Mouse (Mus musculus) kidney, embryonic 14.5 days (tissue): ENCODE measurements around the gene Tmem60. TPM values are rescaled to one million over a fixed set of nuclear protein-coding genes. Genes with fewer than 3 reads are reported as not detected.

Source experiments
- ATAC-seq: fragments of 200-750 bp; cut with Nextera tagmentation; 2 replicates; pipeline ENCODE4 v1.8.0; 2017; ENCODE audit warnings: moderate number of reproducible peaks, mild to moderate bottlenecking, moderate TSS enrichment, moderate library complexity; ENCODE audit not compliant: low FRiP score, low TSS enrichment
- H3K27ac ChIP-seq: fragments of 300-500 bp; sonication (generic); 2 replicates; pipeline ENCODE4 v1.5.1; 2014; ENCODE audit warnings: low read depth, mild to moderate bottlenecking, low read length, moderate library complexity, mixed read lengths
- H3K27me3 ChIP-seq: fragments of 300-500 bp; sonication (generic); 2 replicates; pipeline ENCODE4 v1.6.1; 2014; ENCODE audit warnings: mild to moderate bottlenecking, low read length; ENCODE audit not compliant: control insufficient read depth, insufficient read depth
- H3K36me3 ChIP-seq: fragments of 300-500 bp; sonication (generic); 2 replicates; pipeline ENCODE4 v1.6.1; 2014; ENCODE audit warnings: low read length, mixed read lengths; ENCODE audit not compliant: control insufficient read depth, insufficient read depth
- H3K4me1 ChIP-seq: fragments of 300-500 bp; sonication (generic); 2 replicates; pipeline ENCODE4 v1.6.1; 2014; ENCODE audit warnings: low read length, mixed read lengths; ENCODE audit not compliant: control insufficient read depth, insufficient read depth
- H3K4me2 ChIP-seq: fragments of 300-500 bp; sonication (generic); replicated peaks from 2 replicates; pipeline ENCODE4 v1.6.1; 2014; ENCODE audit warnings: low read depth, mild to moderate bottlenecking, low read length
- H3K4me3 ChIP-seq: fragments of 300-500 bp; sonication (generic); 2 replicates; pipeline ENCODE4 v1.5.1; 2014; ENCODE audit warnings: mild to moderate bottlenecking, low read length
- H3K9ac ChIP-seq: fragments of 300-500 bp; sonication (generic); 2 replicates; pipeline ENCODE4 v1.6.1; 2014; ENCODE audit warnings: low read depth, mild to moderate bottlenecking, low read length, moderate library complexity
- H3K9me3 ChIP-seq: fragments of 300-500 bp; sonication (generic); 2 replicates; pipeline ENCODE4 v1.6.1; 2016; ENCODE audit warnings: low read length; ENCODE audit not compliant: control insufficient read depth
- WGBS: fragments of 180-500 bp; shearing (Covaris S2); extraction: QIAGEN DNeasy Blood & Tissue Kit; methylation state at CpG from one replicate; pipeline ENCODE4 v1.1.7; 2014; 5-methylcytosine and 5-hydroxymethylcytosine counted together
- polyA plus RNA-seq: library from polyadenylated mRNA; unstranded; fragments of >200 nt; fragmentation: Nextera tagmentation; extraction: Ambion mirVana; gene quantifications from 2 replicates; pipeline ENCODE4 v1.2.1, GENCODE M21; 2014

Tmem60 gene
- polyA plus RNA-seq, 1 experiment from 2014 or later = 48.0 TPM

DNA sequence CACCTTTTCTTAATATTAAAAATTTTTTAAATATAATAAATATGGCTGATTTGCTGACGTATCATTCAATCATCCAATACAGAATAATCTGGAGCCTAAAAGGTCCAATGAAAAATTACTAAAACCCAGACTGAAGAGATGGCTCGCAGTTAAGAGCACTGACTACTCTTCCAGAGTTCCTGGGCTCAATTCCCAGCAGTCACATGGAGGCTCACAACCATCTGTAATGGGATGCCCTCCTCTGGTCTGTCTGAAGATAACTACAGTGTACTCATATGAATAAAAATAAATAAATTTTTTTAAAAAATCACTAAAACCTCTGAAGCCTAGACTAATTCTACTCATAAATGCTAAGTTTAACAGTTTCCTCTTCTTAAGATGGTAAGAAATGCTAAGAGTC is 20.1 kb upstream of the Tmem60 start:
- Histone ChIP-seq H3K9ac (no peak overlapping the region), H3K27me3 (no peaks in the 10 kb centered on the region), H3K9me3 (no peaks in the 10 kb centered on the region), H3K4me3 (no peak overlapping the region), H3K27ac (no peak overlapping the region), H3K4me2 (no peak overlapping the region), H3K36me3 (no peaks in the 10 kb centered on the region; the same call in 1 of the 2 replicates), H3K4me1 (no peaks in the 10 kb centered on the region)
- ATAC-seq = no peak
- WGBS = 90% methylated on average over 2 of the region's 2 CpGs

GRCm38 (mm10) chr5:20864216-20864969 is 17.6 kb upstream of the Tmem60 start:
- Histone ChIP-seq H3K4me2 (no peak overlapping the region), H3K36me3 (no peaks in the 10 kb centered on the region), H3K9ac (no peak overlapping the region), H3K9me3 (no peaks in the 10 kb centered on the region), H3K27ac (peak overlapping the region; percentile 47; the same call in 1 of the 2 replicates), H3K27me3 (no peaks in the 10 kb centered on the region), H3K4me3 (no peak overlapping the region), H3K4me1 (no peaks in the 10 kb centered on the region)
- 65% methylated on average over 4 of the region's 4 CpGs for WGBS
- no peak for ATAC-seq

- H3K4me2 ChIP-seq = no peak overlapping the region
- H3K9me3 ChIP-seq = no peaks in the 10 kb centered on the region
- H3K27me3 ChIP-seq = no peaks in the 10 kb centered on the region
- WGBS = 65% methylated on average over 2 of the region's 2 CpGs
- no peaks in the 10 kb centered on the region for H3K36me3 ChIP-seq
- no peak for ATAC-seq
- no peak overlapping the region for H3K9ac ChIP-seq
- H3K4me3 ChIP-seq = no peak overlapping the region
- no peak overlapping the region for H3K27ac ChIP-seq
- no peaks in the 10 kb centered on the region for H3K4me1 ChIP-seq
Observed at GRCm38 (mm10) chr5:20865193-20865755, 16.7 kb upstream of the Tmem60 start.

- no peak overlapping the region for H3K9ac ChIP-seq
- H3K4me2 ChIP-seq = no peak overlapping the region
- 0 out of 2 replicates have a peak, but pooled peaks cover 3% of the 10 kb centered on the region for H3K9me3 ChIP-seq
- 68% methylated on average over 1 of the region's 1 CpGs for WGBS
- no peaks in the 10 kb centered on the region for H3K27me3 ChIP-seq
- H3K4me3 ChIP-seq = no peak overlapping the region
- no peak overlapping the region for H3K27ac ChIP-seq
- H3K4me1 ChIP-seq = no peaks in the 10 kb centered on the region
- no peak for ATAC-seq
- no peaks in the 10 kb centered on the region for H3K36me3 ChIP-seq
Observed at GRCm38 (mm10) chr5:20873146-20873545, 8.8 kb upstream of the Tmem60 start.

DNA sequence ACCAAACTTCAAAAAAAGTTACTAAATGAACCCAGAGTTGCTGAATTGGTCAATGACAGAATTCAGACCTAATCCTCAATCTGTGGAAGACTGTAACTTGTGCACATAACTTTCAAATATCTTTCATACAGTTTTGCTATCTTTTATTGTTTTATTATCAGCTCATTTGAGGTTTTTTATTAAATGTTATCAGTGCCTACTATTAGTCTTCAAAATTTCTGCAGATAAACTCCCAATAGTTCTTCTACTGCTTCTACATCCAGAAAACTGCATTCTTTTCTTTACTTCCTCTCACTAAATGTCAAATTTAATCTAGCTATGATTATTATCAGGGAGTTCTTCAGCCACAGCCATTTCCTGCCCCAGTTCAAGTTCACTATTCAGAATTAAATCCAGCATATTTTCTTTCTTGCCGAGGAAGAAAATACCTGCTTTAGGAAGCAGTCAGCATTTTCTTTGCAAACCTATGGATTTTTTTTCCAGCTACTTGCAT is 5.0 kb upstream of the Tmem60 start:
- ATAC-seq = no peak
- WGBS = 62% methylated on average over 1 of the region's 1 CpGs
- no peak overlapping the region for H3K4me2 ChIP-seq
- no peaks in the 10 kb centered on the region for H3K27me3 ChIP-seq
- peaks cover 8% of the 10 kb centered on the region for H3K4me1 ChIP-seq
- no peak overlapping the region for H3K4me3 ChIP-seq
- no peaks in the 10 kb centered on the region for H3K9me3 ChIP-seq
- H3K36me3 ChIP-seq = no peaks in the 10 kb centered on the region
- H3K9ac ChIP-seq = no peak overlapping the region
- no peak overlapping the region for H3K27ac ChIP-seq

- Histone ChIP-seq H3K4me2 (peak overlapping the region; percentile 60), H3K4me1 (peaks cover 8% of the 10 kb centered on the region), H3K27me3 (no peaks in the 10 kb centered on the region), H3K36me3 (no peaks in the 10 kb centered on the region), H3K4me3 (peak overlapping the region; percentile 85), H3K27ac (no peak overlapping the region), H3K9ac (peak overlapping the region; percentile 34; the same call in 1 of the 2 replicates), H3K9me3 (no peaks in the 10 kb centered on the region)
- no peak for ATAC-seq
- 69% methylated on average over 2 of the region's 2 CpGs for WGBS
Observed at GRCm38 (mm10) chr5:20880386-20880785, 1.6 kb upstream of the Tmem60 start.

GRCm38 (mm10) chr5:20880797-20881775 is 905 bp upstream of the Tmem60 start:
- 1% methylated on average over 58 of the region's 64 CpGs for WGBS
- peak overlapping the region; percentile 90 for H3K9ac ChIP-seq
- no peaks in the 10 kb centered on the region for H3K27me3 ChIP-seq
- peaks cover 8% of the 10 kb centered on the region for H3K4me1 ChIP-seq
- H3K4me2 ChIP-seq = peak overlapping the region; percentile 60
- ATAC-seq = peak; percentile 45
- H3K36me3 ChIP-seq = peaks cover 2% of the 10 kb centered on the region; the same call in 1 of the 2 replicates
- H3K27ac ChIP-seq = peak overlapping the region; percentile 90
- H3K9me3 ChIP-seq = no peaks in the 10 kb centered on the region
- peak overlapping the region; percentile 85 for H3K4me3 ChIP-seq

DNA sequence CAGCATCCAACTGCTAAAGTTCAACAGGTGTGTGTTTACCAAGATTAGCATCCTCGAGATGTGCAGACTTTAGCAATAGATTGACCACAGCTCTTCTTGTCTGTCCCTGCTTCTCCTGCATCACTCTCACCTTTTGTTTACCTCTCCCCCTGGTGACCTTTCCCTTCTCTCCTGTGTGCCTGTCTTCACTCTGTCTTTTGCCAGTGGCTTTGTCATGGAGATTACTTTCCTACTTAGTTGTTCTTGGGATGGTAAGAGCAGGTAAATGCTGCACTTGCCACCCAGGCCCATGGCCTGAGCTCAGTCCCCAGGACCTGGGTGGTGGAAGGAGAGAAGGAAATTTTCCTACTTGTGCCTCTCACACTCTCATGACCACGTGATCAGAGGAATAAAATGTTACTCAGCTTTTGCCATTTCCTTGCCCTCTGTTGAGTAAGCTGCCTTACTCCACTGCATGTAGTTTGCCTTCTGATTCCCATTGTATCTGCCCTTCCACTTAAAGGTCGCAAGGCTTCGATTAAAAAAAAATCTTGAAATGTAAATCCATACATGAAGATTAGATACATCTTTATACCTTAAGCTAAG is 2.1 kb downstream of the Tmem60 start:
- no peak overlapping the region for H3K4me3 ChIP-seq
- no peak overlapping the region for H3K9ac ChIP-seq
- H3K27ac ChIP-seq = no peak overlapping the region
- H3K27me3 ChIP-seq = no peaks in the 10 kb centered on the region
- H3K36me3 ChIP-seq = peaks cover 10% of the 10 kb centered on the region; the same call in 1 of the 2 replicates
- WGBS = 77% methylated on average over 4 of the region's 4 CpGs
- H3K4me1 ChIP-seq = peaks cover 5% of the 10 kb centered on the region
- no peak for ATAC-seq
- peak overlapping the region; percentile 50; the same call in 1 of the 2 replicates for H3K4me2 ChIP-seq
- no peaks in the 10 kb centered on the region for H3K9me3 ChIP-seq
